Mouse (Mus musculus) retina, postnatal 7 days (tissue): Measurements from ENCODE around the gene Megf8.

Source experiments
- DNase-seq: peaks from one replicate; pipeline ENCODE4 v3.0.0-alpha.2; 2012; ENCODE audit warnings: low read depth, low spot score

The Megf8 gene

GRCm38 (mm10) chr7:25316532-25317445 lies at the start of gene Megf8:
Gene Megf8 (plus strand): TSS chr7:25317164.
- DNase-seq = peak; percentile 98

GRCm38 (mm10) chr7:25267301-25267750 lies 49.6 kb upstream of the Megf8 start, which contains the start of gene Cic:
Gene Cic (plus strand): TSS chr7:25267704.
- DNase-seq = peak; percentile 95

DNA sequence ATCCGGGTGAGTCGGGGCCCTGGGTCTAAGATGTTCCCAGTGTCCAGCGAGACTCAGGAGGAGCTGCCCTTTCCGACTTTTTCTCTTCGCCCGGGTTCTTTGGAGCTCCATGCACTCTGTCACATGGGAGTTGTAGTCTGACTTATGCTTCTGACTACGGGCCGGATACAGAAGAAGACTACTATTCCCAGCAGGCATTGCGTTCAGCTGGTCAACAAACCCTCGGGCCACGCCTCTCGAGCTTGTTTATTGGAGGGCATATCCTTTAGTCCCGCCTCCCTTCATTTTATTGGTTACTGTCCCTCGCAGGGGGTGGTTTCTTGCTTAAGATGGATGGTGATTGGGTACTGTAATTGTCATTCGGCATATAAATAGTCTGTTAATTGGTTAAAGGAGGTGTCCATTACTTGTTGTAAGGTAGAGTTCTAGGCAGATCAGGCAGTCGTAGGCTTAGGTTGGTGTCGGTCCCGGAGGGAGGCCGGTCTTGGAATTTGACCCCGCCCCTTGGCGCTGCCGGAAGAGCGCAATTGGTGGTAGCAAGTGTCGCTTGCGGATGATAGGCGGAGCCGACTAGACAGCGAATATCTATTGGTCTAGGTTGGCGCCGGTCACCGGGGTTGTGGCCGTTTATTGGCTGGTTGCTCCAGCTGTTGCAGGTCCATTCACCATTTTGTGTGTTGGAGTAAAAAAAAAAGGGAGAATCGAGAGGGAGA lies 49.1 kb upstream of the Megf8 start:
- peak; percentile 100 for DNase-seq

GRCm38 (mm10) chr7:25268588-25268987 lies 48.4 kb upstream of the Megf8 start:
- DNase-seq = no peak

DNA sequence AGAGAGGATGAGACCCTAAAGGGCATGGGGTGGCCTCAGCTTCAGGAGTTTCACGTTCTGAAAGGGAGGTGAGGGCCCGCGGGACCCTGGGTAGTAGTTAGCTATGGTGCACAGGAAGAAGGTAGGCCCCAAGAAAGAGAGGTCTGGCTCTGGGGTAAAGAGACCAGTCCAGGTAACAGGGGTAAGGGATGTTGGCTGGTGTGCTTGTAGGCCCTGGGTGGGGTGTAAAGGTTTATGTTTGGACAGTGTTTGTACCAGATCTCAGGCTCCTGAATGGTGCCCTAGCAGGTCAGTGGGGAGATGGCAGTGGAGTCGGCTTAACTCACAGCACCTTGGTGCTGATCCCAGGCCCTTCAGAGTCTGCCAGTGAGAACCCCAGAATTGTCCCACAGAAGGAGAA lies 47.9 kb upstream of the Megf8 start:
- DNase-seq = no peak

GRCm38 (mm10) chr7:25269545-25270271 lies 47.3 kb upstream of the Megf8 start:
- DNase-seq = no peak

DNA sequence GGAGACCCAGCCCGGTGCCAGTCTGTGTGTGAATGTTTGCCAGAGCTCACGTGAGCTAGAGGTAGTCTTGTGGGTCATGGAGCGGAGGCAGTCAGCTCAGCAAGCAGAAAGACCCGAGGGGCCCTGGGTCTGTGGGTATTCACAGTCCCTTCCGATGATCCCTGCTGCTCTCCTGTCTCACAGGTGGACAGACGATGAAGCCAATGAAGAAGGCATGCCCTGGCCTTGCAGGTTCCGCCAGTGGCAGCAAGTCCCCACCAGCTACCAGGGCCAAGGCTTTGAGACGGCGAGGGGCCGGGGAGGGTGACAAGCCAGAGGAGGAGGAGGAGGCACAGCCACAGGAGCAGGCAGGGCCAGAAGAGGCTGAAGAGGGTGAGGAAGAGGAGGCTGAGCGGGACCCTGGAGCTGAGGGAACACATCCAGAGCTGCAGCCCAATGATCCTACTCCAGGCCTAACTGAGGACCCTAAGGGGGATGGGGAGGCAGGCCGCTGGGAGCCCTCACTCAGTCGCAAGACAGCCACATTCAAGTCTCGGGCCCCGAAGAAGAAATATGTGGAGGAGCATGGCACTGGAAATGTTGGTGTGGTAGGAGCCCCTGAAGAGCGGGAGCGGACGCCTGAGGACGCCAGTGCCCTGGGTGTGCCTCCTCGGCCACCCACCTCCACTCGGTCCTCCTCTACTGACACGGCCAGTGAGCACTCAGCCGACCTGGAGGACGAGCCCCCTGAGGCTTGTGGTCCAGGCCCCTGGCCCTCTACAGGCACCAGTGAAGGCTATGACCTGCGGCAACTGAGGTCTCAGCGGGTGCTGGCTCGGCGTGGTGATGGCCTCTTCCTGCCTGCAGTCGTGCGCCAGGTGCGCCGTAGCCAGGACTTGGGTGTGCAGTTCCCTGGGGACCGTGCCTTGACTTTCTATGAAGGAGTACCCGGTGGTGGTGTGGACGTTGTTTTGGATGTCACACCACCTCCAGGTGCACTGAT lies 46.0 kb upstream of the Megf8 start:
- no peak for DNase-seq

GRCm38 (mm10) chr7:25271651-25272444 lies 45.1 kb upstream of the Megf8 start:
- DNase-seq = no peak

GRCm38 (mm10) chr7:25272445-25273258 lies 44.3 kb upstream of the Megf8 start:
- no peak for DNase-seq

- DNase-seq = no peak
Observed at GRCm38 (mm10) chr7:25273259-25274241, 43.4 kb upstream of the Megf8 start.

DNA sequence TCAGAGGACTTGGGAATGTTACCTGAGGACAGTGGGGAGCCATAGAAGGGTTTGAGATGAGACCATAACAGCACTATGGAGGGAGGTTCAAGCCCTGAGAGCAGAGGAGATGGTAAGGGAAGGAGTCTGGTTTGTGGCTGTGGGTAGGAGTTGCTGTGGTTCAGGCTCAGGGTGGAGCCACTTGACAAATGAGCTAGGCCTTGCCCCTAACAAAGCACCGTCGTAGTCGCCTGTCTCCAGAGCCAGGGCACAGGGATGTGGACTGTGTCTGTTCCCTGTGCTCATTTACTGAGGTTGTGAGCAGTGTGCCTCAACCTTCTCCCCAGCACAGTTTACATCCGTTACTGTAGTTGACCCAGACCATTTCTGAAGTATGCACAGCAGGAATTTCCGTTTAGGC lies 42.4 kb upstream of the Megf8 start:
- DNase-seq = no peak

GRCm38 (mm10) chr7:25274996-25275395 lies 42.0 kb upstream of the Megf8 start:
- DNase-seq = no peak

- DNase-seq = no peak
Observed at GRCm38 (mm10) chr7:25275555-25276298, 41.2 kb upstream of the Megf8 start.

GRCm38 (mm10) chr7:25277405-25277804 lies 39.6 kb upstream of the Megf8 start:
- DNase-seq = no peak

DNA sequence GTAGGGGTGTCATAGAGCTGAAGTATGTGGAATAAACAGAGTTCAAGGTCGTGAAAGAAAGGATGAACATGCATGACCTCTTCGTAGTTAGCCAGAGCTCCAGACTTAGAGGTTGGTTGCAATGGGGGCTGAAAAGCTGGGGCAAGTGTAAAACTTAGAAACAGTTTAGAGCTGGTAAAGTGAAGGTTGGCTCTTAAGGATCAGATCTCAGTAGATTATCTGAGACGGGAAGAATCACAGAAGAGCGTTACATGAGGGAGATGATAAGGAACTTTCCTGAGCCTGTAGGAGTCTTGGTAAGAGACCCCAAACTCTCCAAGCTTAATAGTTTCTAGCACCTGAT lies 39.0 kb upstream of the Megf8 start:
- DNase-seq = no peak

GRCm38 (mm10) chr7:25278341-25279075 lies 38.5 kb upstream of the Megf8 start:
- DNase-seq = peak; percentile 68
